Mouse (Mus musculus): ENCODE measurements around the gene Spin4.

The Spin4 gene

DNA sequence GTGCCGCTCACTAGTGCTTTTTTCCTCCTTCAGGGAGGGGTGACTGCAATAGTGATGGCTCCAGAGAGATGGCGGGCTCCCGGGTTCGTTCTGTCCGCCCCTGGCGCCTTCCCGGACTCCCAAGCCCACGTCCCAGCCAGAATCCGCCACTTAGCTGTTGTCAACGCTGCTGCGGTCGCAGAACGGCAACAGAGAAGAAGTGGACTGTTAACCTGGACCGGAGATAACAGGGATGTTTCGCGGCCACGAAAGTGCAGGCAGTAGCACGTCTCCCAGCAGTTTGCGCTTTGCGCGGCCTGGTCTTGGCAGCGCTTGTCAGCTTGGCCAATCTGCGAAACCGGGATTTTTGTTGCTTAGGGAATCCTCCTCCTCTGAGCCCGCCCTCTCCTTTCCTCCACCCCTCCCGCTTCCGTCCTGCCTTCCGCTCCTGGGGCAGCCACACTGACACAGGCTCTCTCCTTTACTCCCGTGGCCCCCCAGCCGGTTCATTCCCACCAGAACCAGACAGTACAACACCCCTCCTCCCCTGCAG lies at the start of gene Spin4:
Gene Spin4, minus strand, starts transcription at position 322 of the 532 bp plus-strand sequence.
- DNase-seq = peak; percentile 98

DNA sequence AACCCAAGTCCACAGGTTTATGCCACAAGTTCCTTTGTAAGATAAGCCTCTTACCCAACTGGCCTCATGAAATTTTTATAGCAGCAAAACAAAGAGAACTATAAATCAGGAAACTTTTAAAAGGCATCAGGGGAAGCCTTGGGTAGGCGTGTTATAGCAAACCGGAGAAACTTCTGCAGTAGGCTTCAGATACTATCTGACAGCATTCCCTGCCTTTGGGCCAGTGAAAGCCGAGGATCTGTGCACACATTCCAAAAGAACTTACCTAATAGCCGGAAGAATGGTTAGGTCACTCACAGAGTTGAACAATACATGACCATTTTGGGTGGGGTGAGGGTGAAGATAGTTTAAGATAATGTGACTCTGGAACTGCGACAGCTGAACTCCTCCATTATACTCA lies 1.4 kb upstream of the Spin4 start:
- DNase-seq = peak; percentile 85

DNA sequence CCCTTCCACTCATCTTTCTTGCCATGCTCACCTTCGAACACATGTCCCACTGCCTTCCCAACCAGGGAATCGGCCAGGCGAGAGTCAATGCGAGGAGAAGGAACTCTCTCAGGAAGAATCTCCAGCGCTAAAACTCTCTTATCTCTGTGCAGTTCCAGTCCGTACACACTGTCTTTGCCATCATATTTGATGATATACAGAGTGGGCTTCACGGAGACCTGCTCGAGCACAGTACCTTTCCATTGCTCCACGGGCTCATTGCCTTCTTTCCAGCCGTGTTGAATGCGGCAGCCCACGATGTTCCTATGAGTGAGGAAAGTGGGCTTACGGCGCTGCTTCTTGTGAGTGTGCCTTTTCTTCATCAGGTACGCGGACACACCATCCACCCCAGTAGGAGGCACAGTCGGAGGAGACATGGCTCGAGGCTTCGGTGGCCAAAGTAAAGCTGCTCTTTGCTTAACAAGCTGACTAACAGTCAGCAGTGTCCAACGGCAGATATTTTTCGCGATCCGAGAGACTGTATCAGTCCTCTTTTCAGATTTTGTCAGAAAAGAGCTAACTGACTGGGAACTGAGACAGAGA lies 612 bp downstream of the Spin4 start:
- no peak for DNase-seq

DNA sequence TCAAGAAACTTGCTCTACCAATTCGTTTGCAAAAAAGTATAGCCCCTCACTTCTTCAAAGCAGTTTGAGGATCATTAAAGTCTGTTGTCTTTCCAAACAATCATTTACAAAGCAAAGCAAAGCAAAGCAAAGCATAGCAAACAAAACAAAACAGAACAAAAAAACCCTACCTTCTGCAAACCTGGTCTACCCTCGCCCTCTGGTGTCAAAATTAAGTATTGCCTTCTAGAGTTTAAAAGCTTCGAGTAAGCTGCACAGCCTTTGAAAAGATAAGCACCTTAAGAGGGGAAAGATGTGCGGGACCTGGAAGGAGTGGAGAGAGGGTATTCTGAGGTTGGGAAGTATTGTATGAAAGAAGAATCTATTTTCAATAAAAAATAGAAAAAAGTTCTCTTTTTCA lies 14.4 kb downstream of the Spin4 start:
- no peak for DNase-seq

DNA sequence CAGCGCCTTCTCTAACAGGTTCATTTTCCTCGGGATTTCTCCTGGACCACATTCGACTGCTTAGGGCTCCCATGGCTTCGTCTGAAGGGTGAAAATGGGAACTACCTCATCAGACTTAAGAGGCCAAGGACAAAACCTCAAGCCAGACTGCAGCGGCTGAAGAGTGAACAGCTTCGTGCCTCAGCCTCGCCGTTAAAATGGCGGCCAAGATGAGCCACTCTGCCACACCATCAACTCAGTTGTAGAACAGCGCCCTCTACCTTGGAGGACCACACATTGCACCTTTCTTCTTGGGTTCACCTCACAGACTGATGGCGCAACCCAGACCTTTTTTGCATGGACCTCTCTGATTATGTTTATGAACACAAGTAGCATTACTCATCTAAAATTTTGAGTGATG lies 27.6 kb downstream of the Spin4 start:
- DNase-seq = no peak

DNA sequence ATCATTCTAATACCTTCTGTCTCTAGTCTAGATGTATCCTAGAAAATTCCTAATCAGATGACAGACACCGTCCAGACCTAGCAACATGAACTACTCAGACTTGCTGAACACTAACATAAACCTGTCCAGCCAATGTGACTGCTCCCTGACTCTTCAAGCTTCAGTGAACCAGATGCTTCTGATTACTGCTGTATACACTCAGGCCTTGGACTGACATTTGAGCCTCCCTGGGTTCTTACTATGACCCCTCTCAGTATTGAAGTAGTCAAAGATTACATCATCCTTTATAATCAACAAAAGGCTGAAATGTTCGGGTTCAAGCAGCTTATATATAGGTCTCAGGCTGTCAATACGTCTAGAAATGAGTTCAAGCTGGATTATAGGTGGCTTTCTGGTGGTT lies 32.4 kb downstream of the Spin4 start:
- DNase-seq = no peak

DNA sequence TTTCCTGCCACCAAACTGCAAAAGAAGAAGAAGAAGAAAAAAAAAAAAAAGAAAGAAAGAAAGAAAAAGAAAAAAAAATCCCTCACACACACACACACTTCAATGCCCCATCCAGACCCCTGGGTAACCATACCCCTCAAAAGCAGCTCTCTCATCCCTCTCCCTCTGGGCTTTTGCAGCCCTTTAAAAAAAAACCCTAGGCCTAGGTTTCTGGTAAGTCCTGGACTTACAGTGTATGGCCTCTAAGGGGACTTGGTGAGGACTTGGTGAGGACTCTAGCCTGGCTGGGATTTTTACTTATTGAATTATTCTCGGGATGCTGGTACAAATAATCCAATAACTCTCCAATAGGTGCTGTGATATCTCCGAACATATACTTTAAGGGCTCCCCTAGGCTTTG lies 35.6 kb downstream of the Spin4 start:
- DNase-seq = no peak

DNA sequence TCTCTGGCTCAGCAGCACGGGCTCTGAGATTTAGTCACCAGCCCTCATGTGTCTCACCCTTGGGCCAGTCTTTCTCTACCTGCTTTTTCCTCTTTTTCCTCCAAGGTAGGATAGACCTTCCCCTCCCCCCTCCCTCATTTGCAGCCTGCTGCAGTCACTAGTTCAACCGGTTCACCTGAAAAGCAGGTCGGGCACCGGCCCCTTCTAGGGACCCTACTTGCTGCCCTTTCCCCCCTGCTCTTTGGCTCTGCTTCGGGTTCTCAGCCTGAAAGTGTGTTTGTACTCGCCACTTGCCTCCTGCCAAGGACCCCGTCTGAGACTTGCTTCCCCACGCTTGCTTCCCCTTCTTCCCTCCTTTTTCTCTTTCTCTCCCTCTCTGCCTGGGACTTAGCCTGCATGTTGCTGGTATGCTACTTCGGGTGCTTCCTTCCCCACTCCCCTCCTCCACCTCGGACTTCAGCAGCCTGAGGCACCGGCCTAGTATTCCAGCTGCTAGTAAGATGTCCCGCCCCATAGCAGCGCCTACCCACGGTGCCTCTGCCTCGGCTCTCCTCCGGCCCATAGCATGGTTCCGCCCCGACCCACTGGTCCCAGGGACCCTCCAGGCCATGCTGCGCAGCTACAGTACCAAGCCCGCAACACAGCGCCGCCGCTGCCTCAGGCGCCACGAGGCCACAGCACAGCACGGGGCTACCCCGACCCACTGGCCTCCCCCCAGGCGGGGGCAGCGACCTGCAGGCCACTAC lies 36.2 kb downstream of the Spin4 start:
- peak; percentile 91 for DNase-seq

Data from heart, adult 11 months (tissue).